8 mouse cellular contexts compared by ENCODE assay signal in genomic region chr14:118179701-118180100, GRCm38 (mm10). TPM values are rescaled to one million over a fixed set of nuclear protein-coding genes. Genes with fewer than 3 reads are reported as not detected.
DNase-seq lines count a peak whose midpoint lies in the region; ATAC-seq and TF ChIP-seq lines count a peak whose summit lies in the region.

No protein-coding gene starts in this region.

- no peak for ATAC-seq in embryonic facial prominence, embryonic 12.5 days (ENCODE audit: insufficient number of reproducible peaks, insufficient read depth, low FRiP score, low TSS enrichment)
- ATAC-seq in hindbrain, postnatal 0 days: peak; percentile 30
- ATAC-seq in midbrain, embryonic 15.5 days (replicated peaks): peak; percentile 43; the same call in 1 of the 2 replicates

- H3K4me2 ChIP-seq in embryonic facial prominence, embryonic 12.5 days (replicated peaks): peak overlapping the region; percentile 76
- peak overlapping the region; percentile 67 for H3K4me2 ChIP-seq in hindbrain, postnatal 0 days (ENCODE audit: low read depth, low read length)
- H3K4me2 ChIP-seq in midbrain, embryonic 15.5 days: peak overlapping the region; percentile 85

- H3K36me3 ChIP-seq in embryonic facial prominence, embryonic 12.5 days: no peaks in the 10 kb centered on the region
- no peaks in the 10 kb centered on the region for H3K36me3 ChIP-seq in hindbrain, postnatal 0 days (ENCODE audit: insufficient read depth, low read length)
- no peaks in the 10 kb centered on the region for H3K36me3 ChIP-seq in midbrain, embryonic 15.5 days (replicated peaks)

- H3K9me3 ChIP-seq in embryonic facial prominence, embryonic 12.5 days: no peaks in the 10 kb centered on the region
- no peaks in the 10 kb centered on the region for H3K9me3 ChIP-seq in hindbrain, postnatal 0 days (ENCODE audit: low read length)
- no peaks in the 10 kb centered on the region for H3K9me3 ChIP-seq in midbrain, embryonic 15.5 days

- peak overlapping the region; percentile 55 for H3K9ac ChIP-seq in embryonic facial prominence, embryonic 12.5 days
- H3K9ac ChIP-seq in hindbrain, postnatal 0 days (replicated peaks; ENCODE audit: low read length): peak overlapping the region; percentile 45; the same call in 1 of the 2 replicates
- H3K9ac ChIP-seq in midbrain, embryonic 15.5 days: peak overlapping the region; percentile 57

- H3K4me1 ChIP-seq in embryonic facial prominence, embryonic 12.5 days: no peaks in the 10 kb centered on the region
- no peaks in the 10 kb centered on the region for H3K4me1 ChIP-seq in hindbrain, postnatal 0 days (ENCODE audit: insufficient read depth, low read length)
- peaks cover 6% of the 10 kb centered on the region for H3K4me1 ChIP-seq in midbrain, embryonic 15.5 days

- no peak overlapping the region for H3K27ac ChIP-seq in layer of hippocampus, adult 2 months
- H3K27ac ChIP-seq in embryonic facial prominence, embryonic 12.5 days: peak overlapping the region; percentile 65; the same call in 1 of the 2 replicates
- peak overlapping the region; percentile 23; the same call in 1 of the 2 replicates for H3K27ac ChIP-seq in hindbrain, postnatal 0 days
- H3K27ac ChIP-seq in midbrain, embryonic 15.5 days: peak overlapping the region; percentile 85

- no peaks in the 10 kb centered on the region for H3K27me3 ChIP-seq in embryonic facial prominence, embryonic 12.5 days
- H3K27me3 ChIP-seq in hindbrain, postnatal 0 days (ENCODE audit: insufficient read depth, low read length): no peaks in the 10 kb centered on the region
- 0 out of 2 replicates have a peak, but pooled peaks cover 3% of the 10 kb centered on the region for H3K27me3 ChIP-seq in midbrain, embryonic 15.5 days (replicated peaks)

- DNase-seq in layer of hippocampus, adult 2 months (ENCODE audit: low spot score in 2 of 2): no peak
- no peak for DNase-seq in layer of hippocampus, postnatal 36 days
- DNase-seq in hindbrain, postnatal 0 days (ENCODE audit: low spot score): no peak
- no peak for DNase-seq in ovary, adult 18-20 months (ENCODE audit: low spot score)
- no peak for DNase-seq in left cerebral cortex, adult 11 months (ENCODE audit: low spot score)
- no peak for DNase-seq in kidney, postnatal 14 days

- no peak for TF ChIP-seq CTCF in layer of hippocampus, adult 2 months (conservative IDR thresholded peaks at IDR 0.05)
- no peak for TF ChIP-seq CTCF in hindbrain, postnatal 0 days (IDR thresholded peaks at IDR 0.05; ENCODE audit: low read depth)

- WGBS in embryonic facial prominence, embryonic 12.5 days: 33% methylated on average over 7 of the region's 7 CpGs
- WGBS in hindbrain, postnatal 0 days: 31% methylated on average over 7 of the region's 7 CpGs
- WGBS in midbrain, embryonic 15.5 days: 26% methylated on average over 7 of the region's 7 CpGs

- peak overlapping the region; percentile 69 for H3K4me3 ChIP-seq in layer of hippocampus, adult 2 months
- H3K4me3 ChIP-seq in embryonic facial prominence, embryonic 12.5 days: peak overlapping the region; percentile 48
- H3K4me3 ChIP-seq in hindbrain, postnatal 0 days (ENCODE audit: low read length): peak overlapping the region; percentile 43
- H3K4me3 ChIP-seq in midbrain, embryonic 15.5 days: peak overlapping the region; percentile 57

RNA-seq across cellular contexts. Expression of gene Gpr180, which starts 42.7 kb away (rescaled TPM):
- 10 to 100 TPM; 23.7 to 25.1 TPM for total RNA-seq in layer of hippocampus, adult 2 months (2021)
- 10 to 100 TPM; 25.7 to 26.1 TPM for total RNA-seq in layer of hippocampus, postnatal 36 days (2021)
- 53.4 and 57.0 TPM in 2 replicates for polyA plus RNA-seq in embryonic facial prominence, embryonic 12.5 days (2016; fragmentation: Nextera tagmentation; extraction: Ambion mirVana)
- 53.7 and 68.2 TPM in 2 replicates for total RNA-seq in hindbrain, postnatal 0 days (2014; rRNA removed)
- 50.1 and 50.4 TPM in 2 replicates for polyA plus RNA-seq in hindbrain, postnatal 0 days (2015; fragmentation: Nextera tagmentation; extraction: Ambion mirVana)
- 43.8 and 44.0 TPM in 2 replicates for polyA plus RNA-seq in midbrain, embryonic 15.5 days (2015; fragmentation: Nextera tagmentation; extraction: Ambion mirVana)

RNA-seq across cellular contexts. Expression of gene Tgds, which starts 47.1 kb away (rescaled TPM):
- total RNA-seq in layer of hippocampus, adult 2 months (2021): 10 to 100 TPM in 1 of 2 experiments, 1 to 10 TPM in 1; 8.3 to 15.1 TPM
- 10 to 100 TPM in 1 of 2 experiments, 1 to 10 TPM in 1; 7.8 to 14.0 TPM for total RNA-seq in layer of hippocampus, postnatal 36 days (2021)
- 36.3 and 37.8 TPM in 2 replicates for polyA plus RNA-seq in embryonic facial prominence, embryonic 12.5 days (2016; fragmentation: Nextera tagmentation; extraction: Ambion mirVana)
- total RNA-seq in hindbrain, postnatal 0 days (2014; rRNA removed): 8.1 and 10.0 TPM in 2 replicates
- 8.8 and 10.3 TPM in 2 replicates for polyA plus RNA-seq in hindbrain, postnatal 0 days (2015; fragmentation: Nextera tagmentation; extraction: Ambion mirVana)
- polyA plus RNA-seq in midbrain, embryonic 15.5 days (2015; fragmentation: Nextera tagmentation; extraction: Ambion mirVana): 16.8 TPM in 2 replicates

RNA-seq across cellular contexts. Expression of gene Sox21, which starts 57.1 kb away (rescaled TPM):
- total RNA-seq in layer of hippocampus, adult 2 months (2021): 1 to 10 TPM; 7.6 to 9.7 TPM
- 10 to 100 TPM; 11.4 to 12.9 TPM for total RNA-seq in layer of hippocampus, postnatal 36 days (2021)
- 3.5 and 4.4 TPM in 2 replicates for polyA plus RNA-seq in embryonic facial prominence, embryonic 12.5 days (2016; fragmentation: Nextera tagmentation; extraction: Ambion mirVana)
- total RNA-seq in hindbrain, postnatal 0 days (2014; rRNA removed): 15.9 and 20.1 TPM in 2 replicates
- polyA plus RNA-seq in hindbrain, postnatal 0 days (2015; fragmentation: Nextera tagmentation; extraction: Ambion mirVana): 4.1 TPM in 2 replicates
- polyA plus RNA-seq in midbrain, embryonic 15.5 days (2015; fragmentation: Nextera tagmentation; extraction: Ambion mirVana): 9.8 and 11.6 TPM in 2 replicates
